Mouse (Mus musculus): ENCODE data around the gene Uqcc2.

The Uqcc2 gene

GRCm38 (mm10) chr17:27081868-27082267 is 51.8 kb downstream of the Uqcc2 start:
- DNase-seq (ENCODE audit: inconsistent age in 2 of 2, low spot score in 1 of 2), result no peak

GRCm38 (mm10) chr17:27078499-27078898 is 55.2 kb downstream of the Uqcc2 start:
- DNase-seq (ENCODE audit: inconsistent age in 2 of 2, low spot score in 1 of 2), result no peak

- no peak for DNase-seq (ENCODE audit: inconsistent age in 2 of 2, low spot score in 1 of 2)
These were observed 55.8 kb downstream of the Uqcc2 start for GRCm38 (mm10) chr17:27077920-27078319.

GRCm38 (mm10) chr17:27077133-27077532 is 56.6 kb downstream of the Uqcc2 start:
- no peak for DNase-seq (ENCODE audit: inconsistent age in 2 of 2, low spot score in 1 of 2)

GRCm38 (mm10) chr17:27074849-27075745 is 58.6 kb downstream of the Uqcc2 start:
- DNase-seq (ENCODE audit: inconsistent age in 2 of 2, low spot score in 1 of 2), result no peak

DNA sequence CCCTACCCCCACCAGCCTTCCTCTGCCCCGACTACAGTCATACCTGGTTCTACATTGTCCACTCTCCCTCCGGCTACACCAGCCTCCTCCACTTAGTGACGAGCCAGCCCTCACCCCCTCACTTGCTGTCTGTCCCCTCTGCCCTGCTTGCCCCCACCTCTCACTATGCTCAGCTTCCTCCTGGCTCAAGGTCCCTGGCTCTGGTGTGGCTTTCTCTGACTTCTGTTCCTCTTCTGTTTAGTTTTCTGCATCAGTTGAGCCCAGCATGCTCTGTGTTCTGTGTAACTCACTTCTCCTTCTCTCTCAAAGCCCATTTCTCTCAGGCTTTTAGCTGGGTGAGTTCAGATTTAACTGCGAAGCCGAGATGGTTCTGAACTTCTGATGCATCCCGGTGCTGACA is 59.5 kb downstream of the Uqcc2 start:
- DNase-seq (ENCODE audit: inconsistent age in 2 of 2, low spot score in 1 of 2), result no peak

- no peak for DNase-seq (ENCODE audit: inconsistent age in 2 of 2, low spot score in 1 of 2)
These were observed 59.9 kb downstream of the Uqcc2 start for GRCm38 (mm10) chr17:27073778-27074177.

- no peak for DNase-seq (ENCODE audit: inconsistent age in 2 of 2, low spot score in 1 of 2)
These were observed 60.6 kb downstream of the Uqcc2 start for GRCm38 (mm10) chr17:27073126-27073525.
